Mouse (Mus musculus): ENCODE results near the gene Spg7. TPM values are rescaled to one million over a fixed set of nuclear protein-coding genes. Genes with fewer than 3 reads are reported as not detected.

The Spg7 gene
- polyA plus RNA-seq, 1 experiment from 2014 or later, result 49.6 TPM

- DNase-seq (ENCODE audit: low spot score), result no peak
- Histone ChIP-seq H3K27me3 (ENCODE audit: insufficient read depth, low read length) (no peaks in the 10 kb centered on the region), H3K4me2 (ENCODE audit: low read length) (peak overlapping the region; percentile 68), H3K36me3 (ENCODE audit: insufficient read depth, low read length) (no peaks in the 10 kb centered on the region), H3K9me3 (replicated peaks; ENCODE audit: low read length) (no peaks in the 10 kb centered on the region), H3K4me3 (replicated peaks; ENCODE audit: low read depth, low read length) (no peak overlapping the region), H3K27ac (0 out of 2 replicates have a peak overlapping the region, but pooled peaks have one; percentile 99), H3K9ac (ENCODE audit: low read depth, low read length) (peak overlapping the region; percentile 25; the same call in 1 of the 2 replicates), H3K4me1 (replicated peaks; ENCODE audit: insufficient read depth, low read length) (peaks cover 24% of the 10 kb centered on the region)
- no peak for ATAC-seq (replicated peaks; ENCODE audit: low FRiP score, low read depth)
- WGBS, result 60% methylated on average over 11 of the region's 11 CpGs
- no peak for TF ChIP-seq CTCF (IDR thresholded peaks at IDR 0.05; ENCODE audit: low read depth)
These were observed 23.2 kb upstream of the Spg7 start for GRCm38 (mm10) chr8:123039376-123040109.

DNA sequence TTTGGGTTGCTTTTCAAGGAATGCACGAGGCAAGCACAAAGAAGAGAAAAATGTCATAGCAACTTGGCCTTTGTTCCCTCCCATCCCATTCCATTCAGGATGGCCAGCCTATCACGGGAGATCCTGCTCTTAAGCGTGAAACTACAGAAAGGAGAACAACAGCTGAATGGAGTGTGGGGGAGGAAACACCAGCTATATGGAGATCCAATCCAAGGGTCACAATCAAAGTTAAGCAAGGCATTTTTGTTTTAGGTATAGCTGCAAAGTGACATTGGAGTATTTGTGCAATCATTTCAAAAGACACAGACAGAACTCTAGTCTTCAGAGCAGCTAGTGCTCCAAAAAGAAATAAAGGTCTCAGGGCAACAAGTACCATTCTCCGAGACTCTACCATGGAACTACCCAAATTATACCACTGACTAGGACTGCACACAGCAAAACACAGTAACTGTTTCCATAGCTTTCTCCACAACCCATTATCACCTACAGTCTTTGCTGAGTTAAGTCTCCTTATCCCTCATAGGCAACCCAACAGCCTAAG lies 22.6 kb upstream of the Spg7 start:
- DNase-seq (ENCODE audit: low spot score), result peak; percentile 76
- Histone ChIP-seq H3K4me2 (ENCODE audit: low read length) (peak overlapping the region; percentile 68), H3K4me3 (replicated peaks; ENCODE audit: low read depth, low read length) (peak overlapping the region; percentile 99; the same call in 1 of the 2 replicates), H3K4me1 (replicated peaks; ENCODE audit: insufficient read depth, low read length) (peaks cover 24% of the 10 kb centered on the region), H3K9ac (ENCODE audit: low read depth, low read length) (peak overlapping the region; percentile 25; the same call in 1 of the 2 replicates), H3K9me3 (replicated peaks; ENCODE audit: low read length) (no peaks in the 10 kb centered on the region), H3K27me3 (ENCODE audit: insufficient read depth, low read length) (no peaks in the 10 kb centered on the region), H3K36me3 (ENCODE audit: insufficient read depth, low read length) (no peaks in the 10 kb centered on the region), H3K27ac (0 out of 2 replicates have a peak overlapping the region, but pooled peaks have one; percentile 99)
- no peak for TF ChIP-seq CTCF (IDR thresholded peaks at IDR 0.05; ENCODE audit: low read depth)
- no peak for ATAC-seq (replicated peaks; ENCODE audit: low FRiP score, low read depth)
- WGBS, result 7% methylated on average over 4 of the region's 4 CpGs

GRCm38 (mm10) chr8:123041008-123041773 lies 21.6 kb upstream of the Spg7 start:
- H3K4me2 ChIP-seq (ENCODE audit: low read length), result peak overlapping the region; percentile 68
- peaks cover 18% of the 10 kb centered on the region for H3K4me1 ChIP-seq (replicated peaks; ENCODE audit: insufficient read depth, low read length)
- no peaks in the 10 kb centered on the region for H3K36me3 ChIP-seq (ENCODE audit: insufficient read depth, low read length)
- H3K9ac ChIP-seq (ENCODE audit: low read depth, low read length), result peak overlapping the region; percentile 100
- H3K9me3 ChIP-seq (replicated peaks; ENCODE audit: low read length), result no peaks in the 10 kb centered on the region
- H3K27ac ChIP-seq, result peak overlapping the region; percentile 99
- peak; percentile 79 for DNase-seq (ENCODE audit: low spot score)
- H3K27me3 ChIP-seq (ENCODE audit: insufficient read depth, low read length), result no peaks in the 10 kb centered on the region
- WGBS, result under 1% methylated on average over 65 of the region's 71 CpGs
- ATAC-seq (replicated peaks; ENCODE audit: low FRiP score, low read depth), result 0 out of 2 replicates have a peak, but pooled peaks have one; percentile 1
- no peak; the same call in 1 of the 2 replicates for TF ChIP-seq CTCF (IDR thresholded peaks at IDR 0.05; ENCODE audit: low read depth)
- H3K4me3 ChIP-seq (replicated peaks; ENCODE audit: low read depth, low read length), result peak overlapping the region; percentile 99

DNA sequence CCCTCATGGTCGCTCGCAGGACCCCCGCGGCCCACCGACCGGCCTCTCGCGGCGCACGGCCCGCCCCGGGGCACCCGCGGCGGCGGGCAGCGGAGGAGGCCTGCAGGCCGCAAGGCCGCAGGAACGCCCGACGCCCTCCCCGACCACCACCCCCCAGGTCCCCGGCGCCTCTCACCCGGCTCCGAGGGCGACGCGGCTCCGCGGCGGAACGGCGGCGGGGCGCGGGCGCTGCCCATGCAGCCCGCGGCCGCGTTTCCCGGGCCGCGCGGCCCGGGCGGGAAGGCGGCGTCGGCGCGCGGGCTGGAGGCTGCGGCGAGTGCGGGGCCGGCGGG lies 21.0 kb upstream of the Spg7 start:
- H3K4me3 ChIP-seq (replicated peaks; ENCODE audit: low read depth, low read length), result peak overlapping the region; percentile 99
- peak overlapping the region; percentile 100 for H3K9ac ChIP-seq (ENCODE audit: low read depth, low read length)
- H3K9me3 ChIP-seq (replicated peaks; ENCODE audit: low read length), result no peaks in the 10 kb centered on the region
- H3K27me3 ChIP-seq (ENCODE audit: insufficient read depth, low read length), result no peaks in the 10 kb centered on the region
- no peak for TF ChIP-seq CTCF (IDR thresholded peaks at IDR 0.05; ENCODE audit: low read depth)
- H3K4me2 ChIP-seq (ENCODE audit: low read length), result peak overlapping the region; percentile 68
- peak overlapping the region; percentile 99 for H3K27ac ChIP-seq
- no peak for DNase-seq (ENCODE audit: low spot score)
- ATAC-seq (replicated peaks; ENCODE audit: low FRiP score, low read depth), result 0 out of 2 replicates have a peak, but pooled peaks have one; percentile 0
- peaks cover 18% of the 10 kb centered on the region for H3K4me1 ChIP-seq (replicated peaks; ENCODE audit: insufficient read depth, low read length)
- H3K36me3 ChIP-seq (ENCODE audit: insufficient read depth, low read length), result no peaks in the 10 kb centered on the region
- under 1% methylated on average over 54 of the region's 60 CpGs for WGBS

GRCm38 (mm10) chr8:123042158-123042973 lies 20.4 kb upstream of the Spg7 start, which contains the start of gene Ankrd11:
Gene Ankrd11, minus strand, starts transcription at chr8:123042277.
- Histone ChIP-seq H3K4me3 (replicated peaks; ENCODE audit: low read depth, low read length) (peak within 1 kb of the TSS; percentile 99), H3K36me3 (ENCODE audit: insufficient read depth, low read length) (no peaks in the 10 kb centered on the region), H3K27me3 (ENCODE audit: insufficient read depth, low read length) (no peaks in the 10 kb centered on the region), H3K27ac (peak within 1 kb of the TSS; percentile 99), H3K4me2 (ENCODE audit: low read length) (peak within 1 kb of the TSS; percentile 68), H3K4me1 (replicated peaks; ENCODE audit: insufficient read depth, low read length) (peaks cover 18% of the 10 kb centered on the region), H3K9me3 (replicated peaks; ENCODE audit: low read length) (no peaks in the 10 kb centered on the region), H3K9ac (ENCODE audit: low read depth, low read length) (peak within 1 kb of the TSS; percentile 100)
- DNase-seq (ENCODE audit: low spot score), result peak; percentile 100
- ATAC-seq (replicated peaks; ENCODE audit: low FRiP score, low read depth), result peak; percentile 97
- under 1% methylated on average over 91 of the region's 91 CpGs for WGBS
- TF ChIP-seq CTCF (IDR thresholded peaks at IDR 0.05; ENCODE audit: low read depth), result peak; percentile 52

Measured in kidney, postnatal 0 days (tissue).